Mouse (Mus musculus) heart, adult 8-10 months (tissue): ENCODE measurements around the gene B3gnt8. TPM values are rescaled to one million over a fixed set of nuclear protein-coding genes. Genes with fewer than 3 reads are reported as not detected.

Experiments
- total RNA-seq, 4 experiments: library from RNA; stranded (reverse); gene quantifications; 2 replicates each; pipeline ENCODE4 v1.2.4; 2022

B3gnt8 gene
- total RNA-seq, 4 experiments from 2014 or later: 1.9 to 2.5 (median 2.4) TPM

Other genes starting within 250 kb of the B3gnt8 start
- 10 to 100 TPM; 34.3 to 45.6 (median 40.1) TPM for gene Lipe, start 227.9 kb upstream of the B3gnt8 start, total RNA-seq
- gene Cxcl17, start 213.8 kb upstream of the B3gnt8 start, total RNA-seq: not detected
- 10 to 100 TPM; 10.7 to 13.9 (median 12.5) TPM for gene Ceacam1, start 149.1 kb upstream of the B3gnt8 start, total RNA-seq
- 1 to 10 TPM; 1.9 to 2.4 (median 2.1) TPM for gene Ceacam2, start 86.8 kb upstream of the B3gnt8 start, total RNA-seq
- gene Erich4, start 10.8 kb upstream of the B3gnt8 start, total RNA-seq: under 1 TPM in 1 of 4 experiments, not detected in 3; 0.32 TPM
- 10 to 100 TPM; 57.8 to 63.3 (median 59.6) TPM for gene Dmac2, start 7.2 kb upstream of the B3gnt8 start, total RNA-seq
- 100 to 1,000 TPM; 302 to 362 (median 329) TPM for gene Bckdha, start 32.3 kb downstream of the B3gnt8 start, total RNA-seq
- 10 to 100 TPM; 17.5 to 20.4 (median 19.3) TPM for gene Exosc5, start 32.5 kb downstream of the B3gnt8 start, total RNA-seq
- not detected for gene Tmem91, start 48.5 kb downstream of the B3gnt8 start, total RNA-seq
- 10 to 100 TPM; 10.1 to 12.8 (median 11.9) TPM for gene B9d2, start 54.1 kb downstream of the B3gnt8 start, total RNA-seq
- gene Tgfb1, start 60.3 kb downstream of the B3gnt8 start, total RNA-seq: 10 to 100 TPM; 17.5 to 24.9 (median 23.9) TPM
- 10 to 100 TPM; 56.7 to 62.0 (median 58.8) TPM for gene Ccdc97, start 92.4 kb downstream of the B3gnt8 start, total RNA-seq
- 10 to 100 TPM; 65.8 to 82.6 (median 71.5) TPM for gene Hnrnpul1, start 128.1 kb downstream of the B3gnt8 start, total RNA-seq
- gene Axl, start 162.1 kb downstream of the B3gnt8 start, total RNA-seq: 10 to 100 TPM; 50.2 to 70.9 (median 65.9) TPM
- 10 to 100 TPM in 1 of 4 experiments, 1 to 10 TPM in 3; 4.1 to 11.5 (median 5.2) TPM for gene Cyp2s1, start 190.3 kb downstream of the B3gnt8 start, total RNA-seq